Mouse (Mus musculus): ENCODE data around the gene Slc25a23.

DNA sequence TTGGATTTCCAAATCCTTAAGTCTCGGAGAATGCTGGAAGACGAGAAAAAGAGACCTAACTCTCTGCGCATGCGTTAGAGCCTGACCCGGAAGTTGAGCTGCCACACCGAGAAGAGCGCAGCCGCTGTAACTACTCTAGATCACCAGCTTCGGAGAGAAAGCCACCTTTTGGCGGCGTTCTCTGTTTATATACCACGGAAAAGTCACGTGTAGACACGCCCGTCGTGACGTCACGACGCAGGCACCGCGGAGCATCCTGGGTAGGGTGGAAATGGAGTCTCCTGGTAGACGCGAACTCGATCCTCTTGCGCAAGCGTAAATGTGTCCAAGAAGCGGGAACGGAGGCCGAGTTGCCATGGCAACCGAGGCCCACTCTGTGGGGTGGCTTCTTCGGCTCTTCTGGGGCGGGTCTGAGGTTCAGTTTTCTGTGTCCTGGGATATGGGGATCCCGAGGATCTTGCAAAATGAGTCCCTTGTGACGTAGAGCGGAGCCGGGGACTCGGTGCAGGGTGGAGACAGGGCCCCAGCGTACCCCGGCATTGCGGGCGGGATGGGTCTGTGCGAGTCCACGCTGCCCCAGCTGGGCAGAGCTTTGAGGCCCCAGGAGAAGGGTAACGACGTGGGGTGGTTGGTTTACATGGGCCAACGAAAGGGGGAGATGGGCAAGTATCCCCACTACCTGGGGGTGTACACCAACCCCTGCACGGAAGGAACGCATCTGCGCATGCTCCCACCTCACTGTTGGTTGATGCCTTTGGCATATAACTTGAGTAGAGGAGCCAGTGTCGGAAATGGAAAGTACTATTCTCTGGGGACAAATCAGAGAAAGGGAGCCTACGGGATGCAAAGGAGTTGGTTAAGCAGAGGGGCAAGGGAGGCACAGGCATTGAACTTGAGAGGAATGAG is 48.2 kb downstream of the Slc25a23 start, which contains the start of the genes Gtf2f1 and Gm17949:
- TF ChIP-seq CTCF (IDR thresholded peaks at IDR 0.05; ENCODE audit: insufficient read depth, low read length) = peak; percentile 7; the same call in 1 of the 2 replicates
- peak; percentile 100 for TF ChIP-seq POLR2A (IDR thresholded peaks at IDR 0.05; ENCODE audit: borderline replicate concordance, extremely low read depth, low read depth, low read length)

All from lung, adult 2 months (tissue).